Comparison of ENCODE assay signal across 12 mouse cellular contexts in genomic region chr5:16004305-16004704, GRCm38 (mm10).
A peak's percentile ranks its signal among the peaks of the same experiment; 100 is the strongest.
DNase-seq lines count a peak whose midpoint lies in the region; ATAC-seq and TF ChIP-seq lines count a peak whose summit lies in the region.
"Had no signal": no experiment of that assay in that cellular context is flagged by ENCODE, and none has a peak within 500 bp of the region (broad histone marks: within the 10 kb centered on the region; RNA-seq: fewer than 3 reads in every experiment).

No protein-coding gene starts in this region.

- H3K9me3 ChIP-seq in neural tube, embryonic 13.5 days: no peaks in the 10 kb centered on the region
- no peaks in the 10 kb centered on the region for H3K9me3 ChIP-seq in neural tube, embryonic 15.5 days (replicated peaks)
- H3K9me3 ChIP-seq in midbrain, embryonic 16.5 days (replicated peaks; ENCODE audit: control insufficient read depth, low read length, poor library complexity, severe bottlenecking): no peaks in the 10 kb centered on the region
- H3K9me3 ChIP-seq in liver, postnatal 0 days (ENCODE audit: low read length): no peaks in the 10 kb centered on the region
- H3K9me3 ChIP-seq: embryonic facial prominence, embryonic 13.5 days had no signal

- H3K27ac ChIP-seq in neural tube, embryonic 13.5 days (replicated peaks): peak overlapping the region; percentile 72
- no peak overlapping the region for H3K27ac ChIP-seq in neural tube, embryonic 15.5 days (replicated peaks)
- peak overlapping the region; percentile 38; the same call in 1 of the 2 replicates for H3K27ac ChIP-seq in midbrain, embryonic 16.5 days (ENCODE audit: low read length)
- H3K27ac ChIP-seq in liver, postnatal 0 days (ENCODE audit: low read depth): no peak overlapping the region
- H3K27ac ChIP-seq: embryonic facial prominence, embryonic 13.5 days had no signal

- peak; percentile 78 for ATAC-seq in neural tube, embryonic 13.5 days (ENCODE audit: low read depth)
- ATAC-seq in neural tube, embryonic 15.5 days (ENCODE audit: low FRiP score): no peak
- ATAC-seq in midbrain, embryonic 16.5 days: peak; percentile 81
- ATAC-seq in liver, postnatal 0 days: no peak

- H3K4me1 ChIP-seq in neural tube, embryonic 13.5 days (replicated peaks): peaks cover 38% of the 10 kb centered on the region
- H3K4me1 ChIP-seq in neural tube, embryonic 15.5 days: peaks cover 24% of the 10 kb centered on the region
- H3K4me1 ChIP-seq in midbrain, embryonic 16.5 days (ENCODE audit: control insufficient read depth, insufficient read depth, low read length): peaks cover 20% of the 10 kb centered on the region
- no peaks in the 10 kb centered on the region for H3K4me1 ChIP-seq in liver, postnatal 0 days (ENCODE audit: insufficient read depth)

- H3K27me3 ChIP-seq in neural tube, embryonic 13.5 days: peaks cover 60% of the 10 kb centered on the region
- peaks cover 12% of the 10 kb centered on the region for H3K27me3 ChIP-seq in neural tube, embryonic 15.5 days (replicated peaks)
- no peaks in the 10 kb centered on the region for H3K27me3 ChIP-seq in midbrain, embryonic 16.5 days (ENCODE audit: control insufficient read depth, insufficient read depth, low read depth, low read length)
- H3K27me3 ChIP-seq in liver, postnatal 0 days (ENCODE audit: insufficient read depth, low read length): no peaks in the 10 kb centered on the region
- H3K27me3 ChIP-seq: embryonic facial prominence, embryonic 13.5 days had no signal

- H3K4me3 ChIP-seq in neural tube, embryonic 13.5 days: no peak overlapping the region
- H3K4me3 ChIP-seq in neural tube, embryonic 15.5 days (replicated peaks): no peak overlapping the region
- no peak overlapping the region for H3K4me3 ChIP-seq in midbrain, embryonic 16.5 days (ENCODE audit: low read depth, low read length)
- no peak overlapping the region for H3K4me3 ChIP-seq in liver, postnatal 0 days (ENCODE audit: low read depth, low read length)
- H3K4me3 ChIP-seq: embryonic facial prominence, embryonic 13.5 days had no signal

- no peaks in the 10 kb centered on the region for H3K36me3 ChIP-seq in neural tube, embryonic 13.5 days
- no peaks in the 10 kb centered on the region for H3K36me3 ChIP-seq in neural tube, embryonic 15.5 days
- no peaks in the 10 kb centered on the region for H3K36me3 ChIP-seq in midbrain, embryonic 16.5 days (ENCODE audit: control insufficient read depth, insufficient read depth, low read length)
- no peaks in the 10 kb centered on the region for H3K36me3 ChIP-seq in liver, postnatal 0 days (replicated peaks; ENCODE audit: insufficient read depth, low read length)
- H3K36me3 ChIP-seq: embryonic facial prominence, embryonic 13.5 days had no signal

- TF ChIP-seq EP300 in liver, postnatal 0 days (IDR thresholded peaks at IDR 0.05; ENCODE audit: low read depth): no peak

- H3K9ac ChIP-seq in neural tube, embryonic 13.5 days: no peak overlapping the region
- no peak overlapping the region for H3K9ac ChIP-seq in neural tube, embryonic 15.5 days (replicated peaks)
- H3K9ac ChIP-seq in midbrain, embryonic 16.5 days (ENCODE audit: low read depth, low read length): no peak overlapping the region
- no peak overlapping the region for H3K9ac ChIP-seq in liver, postnatal 0 days (replicated peaks)
- H3K9ac ChIP-seq: embryonic facial prominence, embryonic 13.5 days; lung, embryonic 14.5 days had no signal

- WGBS in neural tube, embryonic 13.5 days: 24% methylated on average over 6 of the region's 6 CpGs
- 36% methylated on average over 5 of the region's 6 CpGs for whole genome bisulfite sequencing in neural tube, embryonic 15.5 days
- WGBS in midbrain, embryonic 16.5 days: 36% methylated on average over 5 of the region's 6 CpGs
- WGBS in liver, postnatal 0 days (ENCODE audit: insufficient replicate concordance): 57% methylated on average over 5 of the region's 6 CpGs

- DNase-seq in cerebellum, postnatal 25 days: peak; percentile 80 to 86
- DNase-seq in layer of hippocampus, adult 11-12 months (ENCODE audit: low spot score): peak; percentile 66
- DNase-seq in MN1 (ENCODE audit: low spot score): no peak
- DNase-seq in liver, postnatal 0 days: no peak
- no peak for DNase-seq in urinary bladder, adult 2 months (ENCODE audit: low spot score)
- DNase-seq: gastrocnemius, postnatal 36 days; heart, postnatal 36 days; lung, embryonic 14.5 days had no signal

- no peak overlapping the region for H3K4me2 ChIP-seq in neural tube, embryonic 13.5 days
- H3K4me2 ChIP-seq in neural tube, embryonic 15.5 days: no peak overlapping the region
- H3K4me2 ChIP-seq in midbrain, embryonic 16.5 days (ENCODE audit: low read length): no peak overlapping the region
- H3K4me2 ChIP-seq in liver, postnatal 0 days (ENCODE audit: low read depth, low read length): no peak overlapping the region
- H3K4me2 ChIP-seq: embryonic facial prominence, embryonic 13.5 days; lung, embryonic 14.5 days had no signal

- no peak for TF ChIP-seq CTCF in liver, postnatal 0 days (IDR thresholded peaks at IDR 0.05; ENCODE audit: low read depth)

Comparison
In these comparisons a context has a peak if more than half of its experiments do, and no peak if none do; other contexts are left out.
1. ATAC-seq: peak in neural tube, embryonic 13.5 days (single experiment) and midbrain, embryonic 16.5 days (single experiment); none in neural tube, embryonic 15.5 days (single experiment) and liver, postnatal 0 days (single experiment).
2. H3K27ac ChIP-seq: peak in neural tube, embryonic 13.5 days (single experiment) and midbrain, embryonic 16.5 days (single experiment); none in neural tube, embryonic 15.5 days (single experiment) and liver, postnatal 0 days (single experiment).
3. DNase-seq: peak in cerebellum, postnatal 25 days (2 of 2) and layer of hippocampus, adult 11-12 months (single experiment); none in MN1 (single experiment), liver, postnatal 0 days (single experiment) and urinary bladder, adult 2 months (single experiment).